Mouse (Mus musculus) cerebellum, postnatal 14 days (tissue): Measurements from ENCODE around the gene Ntm.
A peak's percentile ranks its signal among the peaks of the same experiment; 100 is the strongest.

Source experiments
- DNase-seq, 2 experiments: peaks; one replicate each; pipeline ENCODE4 v3.0.0; 2021; ENCODE audit warnings: mixed read lengths in 2 of 2

Gene Ntm

GRCm38 (mm10) chr9:29574548-29574947 is 388.4 kb downstream of the Ntm start:
- DNase-seq: peak in 1 of 2 experiments; percentile 81

GRCm38 (mm10) chr9:29568571-29568970 is 394.4 kb downstream of the Ntm start:
- peak; percentile 38 to 62 for DNase-seq

- DNase-seq: peak in 1 of 2 experiments; percentile 69
Measured at GRCm38 (mm10) chr9:29562419-29563071, 400.4 kb downstream of the Ntm start.

- peak; percentile 46 to 63 for DNase-seq
Measured at GRCm38 (mm10) chr9:29558915-29559314, 404.0 kb downstream of the Ntm start.

- DNase-seq: peak; percentile 91 to 95
Measured at GRCm38 (mm10) chr9:29550582-29550981, 412.4 kb downstream of the Ntm start.

GRCm38 (mm10) chr9:29550107-29550506 is 412.8 kb downstream of the Ntm start:
- peak in 1 of 2 experiments; percentile 66 for DNase-seq

- no peak for DNase-seq
Measured at GRCm38 (mm10) chr9:29536415-29536814, 426.5 kb downstream of the Ntm start.

- peak in 1 of 2 experiments; percentile 55 for DNase-seq
Measured at GRCm38 (mm10) chr9:29534773-29535172, 428.2 kb downstream of the Ntm start.

GRCm38 (mm10) chr9:29534304-29534703 is 428.6 kb downstream of the Ntm start:
- no peak for DNase-seq

- DNase-seq: no peak
Measured at GRCm38 (mm10) chr9:29533556-29533955, 429.4 kb downstream of the Ntm start.

- DNase-seq: no peak
Measured at GRCm38 (mm10) chr9:29531147-29531917, 431.6 kb downstream of the Ntm start.

GRCm38 (mm10) chr9:29524109-29524508 is 438.8 kb downstream of the Ntm start:
- peak; percentile 50 to 79 for DNase-seq

- DNase-seq: peak; percentile 79 to 86
Measured at GRCm38 (mm10) chr9:29523221-29523620, 439.7 kb downstream of the Ntm start.

GRCm38 (mm10) chr9:29519181-29519580 is 443.8 kb downstream of the Ntm start:
- DNase-seq: no peak

GRCm38 (mm10) chr9:29516688-29517087 is 446.3 kb downstream of the Ntm start:
- peak; percentile 50 to 51 for DNase-seq

GRCm38 (mm10) chr9:29514588-29515356 is 448.2 kb downstream of the Ntm start:
- no peak for DNase-seq

- DNase-seq: no peak
Measured at GRCm38 (mm10) chr9:29496002-29496401, 466.9 kb downstream of the Ntm start.

GRCm38 (mm10) chr9:29482272-29482671 is 480.7 kb downstream of the Ntm start:
- DNase-seq: no peak

- no peak for DNase-seq
Measured at GRCm38 (mm10) chr9:29479051-29479450, 483.9 kb downstream of the Ntm start.

GRCm38 (mm10) chr9:29477219-29477618 is 485.7 kb downstream of the Ntm start:
- DNase-seq: peak; percentile 39 to 46

- DNase-seq: no peak
Measured at GRCm38 (mm10) chr9:29473418-29473817, 489.5 kb downstream of the Ntm start.

GRCm38 (mm10) chr9:29472226-29472625 is 490.7 kb downstream of the Ntm start:
- DNase-seq: no peak

- DNase-seq: peak; percentile 47 to 58
Measured at GRCm38 (mm10) chr9:29464756-29465155, 498.2 kb downstream of the Ntm start.
